Mouse (Mus musculus) retina, embryonic 14.5 days (tissue): ENCODE data around the gene Adgrd1.

Experiments used
- DNase-seq: peaks from one replicate; pipeline ENCODE4 v3.0.0-alpha.2; 2015; ENCODE audit warnings: low spot score

The Adgrd1 gene

GRCm38 (mm10) chr5:129161372-129162051, 65.0 kb downstream of the Adgrd1 start:
- no peak for DNase-seq

GRCm38 (mm10) chr5:129163416-129163815, 66.9 kb downstream of the Adgrd1 start:
- DNase-seq = no peak

- DNase-seq = no peak
Measured at GRCm38 (mm10) chr5:129164091-129164490, 67.5 kb downstream of the Adgrd1 start.

- no peak for DNase-seq
Measured at GRCm38 (mm10) chr5:129164911-129165584, 68.5 kb downstream of the Adgrd1 start.

GRCm38 (mm10) chr5:129165595-129165994, 69.0 kb downstream of the Adgrd1 start:
- DNase-seq = no peak

- no peak for DNase-seq
Measured at GRCm38 (mm10) chr5:129169090-129169489, 72.5 kb downstream of the Adgrd1 start.

- DNase-seq = no peak
Measured at GRCm38 (mm10) chr5:129169567-129169966, 73.0 kb downstream of the Adgrd1 start.

GRCm38 (mm10) chr5:129172533-129172932, 76.0 kb downstream of the Adgrd1 start:
- DNase-seq = no peak

- DNase-seq = no peak
Measured at GRCm38 (mm10) chr5:129175925-129176324, 79.4 kb downstream of the Adgrd1 start.

GRCm38 (mm10) chr5:129177697-129178511, 81.4 kb downstream of the Adgrd1 start:
- peak; percentile 92 for DNase-seq

- DNase-seq = no peak
Measured at GRCm38 (mm10) chr5:129179356-129179755, 82.8 kb downstream of the Adgrd1 start.

- no peak for DNase-seq
Measured at GRCm38 (mm10) chr5:129179995-129180714, 83.6 kb downstream of the Adgrd1 start.

GRCm38 (mm10) chr5:129180715-129181228, 84.2 kb downstream of the Adgrd1 start:
- DNase-seq = no peak

- no peak for DNase-seq
Measured at GRCm38 (mm10) chr5:129181450-129181849, 84.9 kb downstream of the Adgrd1 start.

GRCm38 (mm10) chr5:129182554-129182953, 86.0 kb downstream of the Adgrd1 start:
- no peak for DNase-seq

- peak; percentile 69 for DNase-seq
Measured at GRCm38 (mm10) chr5:129186260-129186659, 89.7 kb downstream of the Adgrd1 start.

- no peak for DNase-seq
Measured at GRCm38 (mm10) chr5:129186926-129187325, 90.4 kb downstream of the Adgrd1 start.

- DNase-seq = no peak
Measured at GRCm38 (mm10) chr5:129189071-129189470, 92.5 kb downstream of the Adgrd1 start.

GRCm38 (mm10) chr5:129190077-129190476, 93.5 kb downstream of the Adgrd1 start:
- DNase-seq = no peak

GRCm38 (mm10) chr5:129196501-129196900, 100.0 kb downstream of the Adgrd1 start:
- DNase-seq = no peak

GRCm38 (mm10) chr5:129196971-129197519, 100.5 kb downstream of the Adgrd1 start:
- DNase-seq = no peak

GRCm38 (mm10) chr5:129200132-129200531, 103.6 kb downstream of the Adgrd1 start:
- DNase-seq = no peak
